Mouse (Mus musculus): ENCODE results near the gene Kcnc1. TPM values are rescaled to one million over a fixed set of nuclear protein-coding genes. Genes with fewer than 3 reads are reported as not detected.

Gene Kcnc1
- polyA plus RNA-seq, 1 experiment from 2014 or later = not detected

Other genes with a start within 250 kb of the Kcnc1 start
- gene Abcc8, start 216.5 kb upstream of the Kcnc1 start, polyA plus RNA-seq (2014; fragmentation: Nextera tagmentation; extraction: Ambion mirVana) = 17.3 and 18.8 TPM in 2 replicates
- gene Ush1c, start 158.0 kb upstream of the Kcnc1 start, polyA plus RNA-seq (2014; fragmentation: Nextera tagmentation; extraction: Ambion mirVana) = 1.8 and 2.1 TPM in 2 replicates
- 0.08 TPM in 1 of 2 replicates, not detected in the other for gene Otog, start 155.5 kb upstream of the Kcnc1 start, polyA plus RNA-seq (2014; fragmentation: Nextera tagmentation; extraction: Ambion mirVana)
- not detected in 2 replicates for gene Myod1, start 20.0 kb upstream of the Kcnc1 start, polyA plus RNA-seq (2014; fragmentation: Nextera tagmentation; extraction: Ambion mirVana)
- 10.5 and 10.7 TPM in 2 replicates for gene Sergef, start 243.3 kb downstream of the Kcnc1 start, polyA plus RNA-seq (2014; fragmentation: Nextera tagmentation; extraction: Ambion mirVana)